Mouse (Mus musculus) layer of hippocampus, adult 8-10 months (tissue): ENCODE data around the gene Pno1. TPM values are rescaled to one million over a fixed set of nuclear protein-coding genes. Genes with fewer than 3 reads are reported as not detected.

Source experiments
- DNase-seq, 2 experiments: peaks; one replicate each; pipeline ENCODE4 v3.0.0; 2022; ENCODE audit warnings: low spot score in 2 of 2
- total RNA-seq, 4 experiments: library from RNA; stranded (reverse); gene quantifications; 2 replicates each; pipeline ENCODE4 v1.2.4; 2022

Pno1 gene
- total RNA-seq, 4 experiments from 2014 or later: 24.8 to 29.4 (median 28.3) TPM

GRCm38 (mm10) chr11:17180753-17181152, 30.6 kb downstream of the Pno1 start:
- no peak for DNase-seq

DNA sequence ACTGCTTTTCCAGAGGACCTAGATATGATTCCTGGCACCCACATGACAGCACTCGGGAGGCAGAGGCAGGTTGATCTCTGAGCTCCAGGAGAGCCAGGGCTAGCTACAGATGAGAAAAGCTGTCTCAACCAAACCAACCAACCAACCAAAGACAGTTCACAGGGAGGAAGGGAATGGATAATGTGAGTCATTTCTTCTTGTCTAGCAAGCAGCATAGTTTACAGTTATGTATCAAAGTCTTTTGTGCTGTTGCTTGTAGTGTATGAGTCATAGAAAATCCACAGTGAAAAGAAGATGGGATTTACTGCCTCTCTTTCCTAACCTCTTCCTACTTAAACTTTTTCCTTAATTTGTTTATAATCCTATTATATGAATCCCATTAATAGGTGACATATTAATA, 34.7 kb downstream of the Pno1 start:
- no peak for DNase-seq

GRCm38 (mm10) chr11:17172300-17172699, 39.1 kb downstream of the Pno1 start:
- DNase-seq: no peak

DNA sequence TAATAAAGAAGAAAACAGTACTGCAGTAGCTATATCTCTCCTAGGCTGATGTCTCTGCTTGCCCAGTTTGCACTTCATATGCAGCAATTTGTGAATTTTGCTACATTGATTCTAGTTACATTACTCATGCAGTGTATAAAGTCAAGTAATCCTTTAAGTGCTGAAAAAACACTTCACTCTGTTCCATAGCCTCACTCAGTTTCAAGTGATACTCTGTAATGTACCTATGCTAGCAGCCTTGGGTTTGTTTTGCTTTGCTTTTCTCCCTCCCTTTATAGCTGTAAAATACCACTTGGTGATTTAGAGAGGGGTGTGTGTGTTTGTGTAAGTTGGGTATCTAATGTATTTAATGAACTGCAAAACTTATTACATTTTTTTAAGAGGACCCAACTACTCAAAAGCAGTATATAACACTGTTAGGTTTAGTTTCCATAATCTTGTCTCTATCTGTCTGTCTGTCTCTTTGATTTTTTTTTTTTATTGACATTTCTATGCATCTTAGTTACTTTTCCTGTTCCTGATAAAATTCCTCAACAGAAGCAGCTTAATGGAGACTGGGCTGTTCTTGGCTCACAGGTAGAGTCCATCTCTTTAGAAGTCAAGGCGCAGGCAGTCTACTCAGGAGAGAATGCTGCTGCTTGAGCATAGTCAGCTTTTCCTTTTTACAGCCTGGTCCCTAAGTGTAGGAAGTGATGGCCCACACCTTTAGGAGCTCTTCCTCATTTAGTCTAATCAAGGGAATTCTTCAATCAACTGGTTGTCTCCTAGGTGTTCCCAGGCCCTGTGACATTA, 40.2 kb downstream of the Pno1 start:
- DNase-seq: no peak

DNA sequence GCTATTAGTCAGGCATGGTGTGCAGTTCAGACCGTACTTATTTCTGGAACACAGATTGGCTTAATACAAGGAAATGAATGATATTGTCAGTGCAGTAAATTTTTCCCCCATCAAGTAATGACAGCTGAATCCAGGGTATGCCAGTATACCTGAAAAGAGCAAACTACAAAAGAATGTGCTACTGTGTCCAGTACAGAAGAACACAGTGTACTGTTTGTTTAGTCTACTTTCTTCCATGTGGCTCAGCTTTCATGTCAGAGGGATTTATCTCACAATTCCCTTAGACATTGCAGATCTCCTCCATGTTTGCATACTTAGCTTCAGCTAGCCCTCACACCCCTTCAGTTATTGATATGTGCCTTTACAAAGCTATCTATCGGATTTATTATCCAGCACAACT, 42.1 kb downstream of the Pno1 start:
- DNase-seq: no peak

DNA sequence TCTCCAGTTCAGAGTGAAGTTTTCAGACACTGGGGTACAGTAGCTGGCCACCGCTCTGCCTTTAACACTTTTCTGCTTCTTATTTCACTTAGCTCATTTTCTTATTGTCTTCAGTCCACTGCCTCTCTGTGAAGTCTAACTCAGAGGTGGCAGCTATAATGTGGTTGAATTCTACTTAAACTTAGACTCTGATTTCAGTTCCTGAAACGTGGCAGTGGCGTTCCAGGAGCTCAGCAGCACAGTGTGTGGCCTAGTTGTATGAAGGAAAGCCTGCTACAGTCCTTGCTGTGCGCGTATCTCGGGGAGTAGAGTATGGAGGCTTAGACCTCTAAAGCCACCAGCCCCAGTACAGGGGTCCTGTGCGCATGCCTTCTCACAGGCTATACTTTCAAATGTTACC, 44.7 kb downstream of the Pno1 start:
- DNase-seq: no peak

DNA sequence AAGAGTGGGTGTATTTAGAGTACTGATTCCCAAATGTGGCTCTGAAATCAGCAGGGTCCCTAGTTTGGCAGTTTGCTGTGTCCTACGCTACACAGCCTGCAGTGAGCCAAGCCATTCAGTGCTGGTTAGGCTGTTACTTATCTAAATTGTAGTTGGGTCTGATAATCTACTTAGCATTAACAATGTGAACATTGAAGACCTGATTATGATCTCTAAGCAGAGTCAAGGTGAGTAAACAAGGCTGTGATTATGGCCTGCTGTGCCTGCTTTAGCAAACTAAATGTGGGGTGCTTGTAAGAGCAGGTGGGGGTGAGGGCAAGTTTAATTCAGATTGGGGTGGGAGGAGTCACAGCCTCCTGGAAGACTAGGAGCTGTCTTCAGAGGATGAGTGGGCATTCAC, 47.4 kb downstream of the Pno1 start:
- no peak for DNase-seq

GRCm38 (mm10) chr11:17160242-17160641, 51.1 kb downstream of the Pno1 start:
- DNase-seq: peak; percentile 40 to 49

DNA sequence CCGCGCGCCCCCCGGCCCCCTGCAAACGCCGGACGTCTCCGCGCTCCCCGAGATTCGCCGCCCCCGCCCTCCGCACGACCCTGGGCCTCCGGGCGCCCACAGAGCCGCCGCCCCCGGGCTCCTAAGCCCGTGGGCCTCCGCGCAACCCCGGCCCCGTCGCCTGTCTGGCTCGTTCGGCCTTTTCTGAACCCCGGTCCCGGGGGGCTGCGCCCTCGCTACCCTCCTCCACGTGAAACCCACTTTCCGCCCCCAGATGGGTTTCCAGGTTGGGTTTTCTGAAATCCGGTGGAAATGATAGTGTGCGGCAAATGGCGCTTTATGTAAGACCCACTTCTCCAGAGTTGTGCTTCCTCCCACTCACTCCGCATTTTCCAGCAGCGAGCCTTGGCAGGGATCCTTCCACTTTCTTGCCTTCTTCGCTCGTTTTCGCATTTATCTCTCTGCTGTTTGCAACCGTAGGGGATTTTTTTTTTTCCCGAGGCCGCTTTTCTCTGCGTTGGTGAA, 51.6 kb downstream of the Pno1 start:
- peak; percentile 60 to 72 for DNase-seq

DNA sequence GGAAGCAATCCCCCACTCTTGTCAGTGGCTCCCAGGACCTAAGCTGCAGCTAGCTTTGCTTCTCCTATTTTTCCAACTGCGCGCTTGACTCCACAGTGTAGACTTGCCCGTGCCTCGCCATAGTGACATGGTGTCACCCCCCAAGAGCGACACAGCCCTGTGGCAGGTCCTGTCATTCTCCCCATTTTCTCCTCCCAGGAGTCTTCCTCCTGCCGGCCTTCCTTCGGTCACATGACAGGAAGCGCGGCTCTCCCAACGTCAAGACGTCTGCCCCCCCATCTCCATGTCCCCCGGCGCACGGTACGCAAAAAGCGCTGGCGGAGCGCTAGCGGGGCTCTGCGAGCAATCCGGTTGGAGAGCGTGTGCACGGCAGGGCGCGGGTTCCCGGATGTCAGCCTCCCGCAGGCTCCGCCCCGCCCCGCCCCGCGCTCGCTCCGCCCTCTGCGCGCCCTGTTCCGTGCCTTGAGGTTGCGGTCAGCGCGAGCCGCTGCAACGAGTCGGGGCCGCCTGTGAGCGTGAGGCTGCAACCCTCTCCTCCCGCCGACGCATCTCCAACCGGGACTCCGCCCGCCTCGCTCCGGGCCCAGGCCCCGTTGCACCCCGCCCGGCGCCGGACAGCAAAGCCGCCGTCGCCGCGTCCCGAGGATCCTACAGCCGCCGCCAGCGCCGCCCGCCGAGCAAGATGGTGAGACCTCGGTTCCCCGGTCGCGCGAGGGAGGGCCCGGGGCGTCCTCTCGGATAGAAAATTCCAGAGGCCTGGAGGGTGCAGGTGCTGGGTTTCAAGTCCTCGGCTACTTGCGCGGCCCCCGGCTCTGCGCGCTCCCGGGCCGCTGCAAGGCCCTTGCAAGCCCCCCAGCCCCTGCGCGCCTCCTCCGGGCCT, 52.3 kb downstream of the Pno1 start, which contains the start of gene Ppp3r1:
TSS of gene Ppp3r1 (plus strand) at position 406 of the 880 bp plus-strand sequence.
- DNase-seq: peak; percentile 94 to 95

Other genes starting within 250 kb of the Pno1 start
- gene Cnrip1, start 160.0 kb downstream of the Pno1 start, total RNA-seq: 100 to 1,000 TPM; 106 to 112 (median 111) TPM
- gene Plek, start 159.2 kb downstream of the Pno1 start, total RNA-seq: 10 to 100 TPM in 2 of 4 experiments, 1 to 10 TPM in 2; 6.0 to 39.3 (median 21.0) TPM
- gene Ppp3r1, start 52.3 kb downstream of the Pno1 start, total RNA-seq: 100 to 1,000 TPM; 685 to 865 (median 776) TPM
- 10 to 100 TPM in 3 of 4 experiments, 1 to 10 TPM in 1; 9.1 to 11.3 (median 11.0) TPM for gene Wdr92, start 29.5 kb downstream of the Pno1 start, total RNA-seq
- 10 to 100 TPM; 43.7 to 50.3 (median 46.1) TPM for gene C1d, start 46.0 kb upstream of the Pno1 start, total RNA-seq